In genomic region chr11:108226248-108226647, GRCm38 (mm10) we compare ENCODE assay signal across 19 mouse cellular contexts.
DNase-seq lines count a peak whose midpoint lies in the region; ATAC-seq and TF ChIP-seq lines count a peak whose summit lies in the region.
"Had no signal": no experiment of that assay in that cellular context is flagged by ENCODE, and none has a peak within 500 bp of the region (broad histone marks: within the 10 kb centered on the region; RNA-seq: fewer than 3 reads in every experiment).

No protein-coding gene starts in this region.

- H3K4me3 ChIP-seq in embryonic facial prominence, embryonic 12.5 days: no peak overlapping the region
- no peak overlapping the region for H3K4me3 ChIP-seq in embryonic facial prominence, embryonic 10.5 days
- no peak overlapping the region for H3K4me3 ChIP-seq in forebrain, embryonic 16.5 days (replicated peaks; ENCODE audit: low read length)
- no peak overlapping the region for H3K4me3 ChIP-seq in forebrain, embryonic 11.5 days (ENCODE audit: low read depth, low read length)
- H3K4me3 ChIP-seq: heart, embryonic 15.5 days; hindbrain, embryonic 13.5 days had no signal

- no peak for TF ChIP-seq POLR2A in brain, embryonic 14.5 days (IDR thresholded peaks at IDR 0.05; ENCODE audit: borderline replicate concordance, extremely low read depth, insufficient read depth, insufficient read length, poor library complexity, severe bottlenecking)

- no peaks in the 10 kb centered on the region for H3K9me3 ChIP-seq in embryonic facial prominence, embryonic 12.5 days
- no peaks in the 10 kb centered on the region for H3K9me3 ChIP-seq in embryonic facial prominence, embryonic 10.5 days
- no peaks in the 10 kb centered on the region for H3K9me3 ChIP-seq in forebrain, embryonic 16.5 days (ENCODE audit: control insufficient read depth, low read length)
- H3K9me3 ChIP-seq in forebrain, embryonic 11.5 days (ENCODE audit: control insufficient read depth, low read length): no peaks in the 10 kb centered on the region
- H3K9me3 ChIP-seq: heart, embryonic 15.5 days; hindbrain, embryonic 13.5 days had no signal

- no peaks in the 10 kb centered on the region for H3K36me3 ChIP-seq in embryonic facial prominence, embryonic 12.5 days
- no peaks in the 10 kb centered on the region for H3K36me3 ChIP-seq in embryonic facial prominence, embryonic 10.5 days (replicated peaks)
- no peaks in the 10 kb centered on the region for H3K36me3 ChIP-seq in forebrain, embryonic 16.5 days (ENCODE audit: control insufficient read depth, insufficient read depth)
- no peaks in the 10 kb centered on the region for H3K36me3 ChIP-seq in forebrain, embryonic 11.5 days (ENCODE audit: control insufficient read depth, insufficient read depth, low read length)
- H3K36me3 ChIP-seq: heart, embryonic 15.5 days; hindbrain, embryonic 13.5 days had no signal

- peaks cover 26% of the 10 kb centered on the region for H3K4me1 ChIP-seq in embryonic facial prominence, embryonic 12.5 days
- peaks cover 54% of the 10 kb centered on the region for H3K4me1 ChIP-seq in embryonic facial prominence, embryonic 10.5 days
- peaks cover 46% of the 10 kb centered on the region for H3K4me1 ChIP-seq in forebrain, embryonic 16.5 days (replicated peaks; ENCODE audit: control insufficient read depth, insufficient read depth, low read length)
- H3K4me1 ChIP-seq in forebrain, embryonic 11.5 days (replicated peaks; ENCODE audit: control insufficient read depth, insufficient read depth, low read length): no peaks in the 10 kb centered on the region

- intact Hi-C loops in gastrocnemius, postnatal 14 days (cut with DNase I; ENCODE audit: low total_unique reads): no loop called here

- 75% methylated on average over 5 of the region's 5 CpGs for WGBS in embryonic facial prominence, embryonic 12.5 days
- WGBS in embryonic facial prominence, embryonic 10.5 days: 90% methylated on average over 5 of the region's 5 CpGs
- 36% methylated on average over 5 of the region's 5 CpGs for WGBS in forebrain, embryonic 16.5 days
- 92% methylated on average over 5 of the region's 5 CpGs for WGBS in forebrain, embryonic 11.5 days

- no peak for TF ChIP-seq CTCF in brain, embryonic 14.5 days (IDR thresholded peaks at IDR 0.05; ENCODE audit: borderline replicate concordance, extremely low read depth, insufficient read depth, insufficient read length)

- 0 out of 2 replicates have a peak, but pooled peaks cover 3% of the 10 kb centered on the region for H3K27me3 ChIP-seq in embryonic facial prominence, embryonic 12.5 days
- no peaks in the 10 kb centered on the region for H3K27me3 ChIP-seq in embryonic facial prominence, embryonic 10.5 days (replicated peaks; ENCODE audit: low read depth, poor library complexity, severe bottlenecking)
- H3K27me3 ChIP-seq in forebrain, embryonic 16.5 days (replicated peaks; ENCODE audit: control insufficient read depth, insufficient read depth, low read length): no peaks in the 10 kb centered on the region
- H3K27me3 ChIP-seq in forebrain, embryonic 11.5 days (ENCODE audit: control insufficient read depth, insufficient read depth, low read length): no peaks in the 10 kb centered on the region
- H3K27me3 ChIP-seq: heart, embryonic 15.5 days; Patski had no signal

- no peak overlapping the region for H3K4me2 ChIP-seq in embryonic facial prominence, embryonic 12.5 days (replicated peaks)
- H3K4me2 ChIP-seq in forebrain, embryonic 16.5 days (ENCODE audit: low read length): no peak overlapping the region
- no peak overlapping the region for H3K4me2 ChIP-seq in forebrain, embryonic 11.5 days (ENCODE audit: low read depth, low read length, severe bottlenecking)
- H3K4me2 ChIP-seq: heart, embryonic 11.5 days; heart, embryonic 15.5 days; hindbrain, embryonic 13.5 days had no signal

- no peak for DNase-seq in embryonic facial prominence, embryonic 10.5 days (ENCODE audit: low spot score)
- DNase-seq in forebrain, embryonic 11.5 days (ENCODE audit: low spot score): no peak
- DNase-seq in brain, embryonic 14.5 days (ENCODE audit: low read depth): peak; percentile 61
- DNase-seq in heart, adult 8-10 months (ENCODE audit: low spot score): no peak
- DNase-seq in gastrocnemius, postnatal 14 days: no peak
- DNase-seq: adrenal gland, postnatal 14 days; cerebellum, adult 18-20 months; embryo, embryonic 11 days; heart, adult 18-20 months; heart, postnatal 14 days; kidney, adult 11 months had no signal

- H3K9ac ChIP-seq in embryonic facial prominence, embryonic 12.5 days: no peak overlapping the region
- no peak overlapping the region for H3K9ac ChIP-seq in forebrain, embryonic 16.5 days (replicated peaks; ENCODE audit: low read depth, low read length)
- no peak overlapping the region for H3K9ac ChIP-seq in forebrain, embryonic 11.5 days (ENCODE audit: low read length)
- H3K9ac ChIP-seq: heart, embryonic 15.5 days; hindbrain, embryonic 13.5 days had no signal

- H3K27ac ChIP-seq in embryonic facial prominence, embryonic 12.5 days: 0 out of 2 replicates have a peak overlapping the region, but pooled peaks have one; percentile 31
- no peak overlapping the region for H3K27ac ChIP-seq in embryonic facial prominence, embryonic 10.5 days (replicated peaks)
- H3K27ac ChIP-seq in forebrain, embryonic 16.5 days (ENCODE audit: low read length): peak overlapping the region; percentile 44; the same call in 1 of the 2 replicates
- H3K27ac ChIP-seq in forebrain, embryonic 11.5 days (ENCODE audit: low read depth, low read length): no peak overlapping the region
- H3K27ac ChIP-seq: heart, embryonic 15.5 days; hindbrain, embryonic 13.5 days; hindbrain, postnatal 0 days had no signal

- ATAC-seq in embryonic facial prominence, embryonic 12.5 days (ENCODE audit: insufficient number of reproducible peaks, insufficient read depth, low FRiP score, low TSS enrichment): no peak
- no peak for ATAC-seq in forebrain, embryonic 16.5 days
- no peak for ATAC-seq in forebrain, embryonic 11.5 days (replicated peaks; ENCODE audit: low FRiP score)
- ATAC-seq: activated CD4-positive, CD25-positive, alpha-beta regulatory T cell, adult 4 months; hindbrain, postnatal 0 days; Patski had no signal

Comparison
In these comparisons a context has a peak if more than half of its experiments do, and no peak if none do; other contexts are left out.
1. H3K27ac ChIP-seq: peak in embryonic facial prominence, embryonic 12.5 days (single experiment) and forebrain, embryonic 16.5 days (single experiment); none in embryonic facial prominence, embryonic 10.5 days (single experiment) and forebrain, embryonic 11.5 days (single experiment).